Mouse (Mus musculus) G1E-ER4 (cell line): Measurements from ENCODE around the gene Mmp11. TPM values are rescaled to one million over a fixed set of nuclear protein-coding genes. Genes with fewer than 3 reads are reported as not detected.

Source experiments
- GATA1 ChIP-seq: IDR thresholded peaks from one replicate; pipeline ENCODE4 v1.8.0; 2012; ENCODE audit warnings: low read length, inconsistent platforms
- polyA plus RNA-seq: library from polyadenylated mRNA; stranded (reverse); fragments of >175 nt; gene quantifications from 2 replicates; pipeline ENCODE4 v1.2.3, GENCODE M21; 2012

The Mmp11 gene
- polyA plus RNA-seq, 1 experiment = 0.12 TPM

DNA sequence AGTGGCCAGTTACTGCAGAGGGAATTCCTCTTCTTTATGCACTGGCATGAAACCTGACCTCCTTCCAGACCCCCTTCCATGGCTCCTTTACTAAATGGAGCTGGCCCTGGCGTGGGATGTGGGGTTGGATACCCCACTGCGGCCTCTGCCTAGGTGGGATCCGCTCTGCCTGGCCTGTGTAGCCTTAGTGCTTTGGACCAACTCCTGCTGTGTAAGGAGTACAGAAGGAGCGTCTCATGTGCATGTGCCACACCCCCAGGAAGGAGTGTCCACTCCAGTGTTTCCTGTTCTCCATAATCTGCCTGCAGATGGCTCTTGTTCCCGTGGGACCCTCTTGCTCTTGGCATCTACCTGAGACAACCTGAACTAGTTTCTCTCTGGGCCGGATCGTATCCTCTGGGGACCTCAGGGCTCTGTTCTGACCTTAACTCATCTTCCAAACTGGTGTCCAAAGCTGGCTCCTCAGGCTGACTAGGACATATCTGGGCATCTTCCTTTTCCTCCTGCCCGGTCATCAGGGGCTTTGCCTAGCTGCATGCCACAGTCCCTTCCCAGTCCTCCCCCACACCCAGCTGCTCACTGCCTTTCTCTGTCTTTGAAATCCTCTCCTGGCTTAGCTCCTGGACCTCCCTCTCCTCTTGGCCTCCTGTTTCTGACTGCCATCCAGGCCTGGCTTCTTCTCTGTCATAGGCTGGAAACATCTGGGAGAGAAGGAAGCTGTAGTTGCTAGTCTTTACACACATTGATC is 46.7 kb downstream of the Mmp11 start:
- TF ChIP-seq GATA1 = no peak

- TF ChIP-seq GATA1 = no peak
Measured at GRCm38 (mm10) chr10:75884742-75885141, 51.6 kb downstream of the Mmp11 start.

- no peak for TF ChIP-seq GATA1
Measured at GRCm38 (mm10) chr10:75883232-75883552, 53.1 kb downstream of the Mmp11 start.

- no peak for TF ChIP-seq GATA1
Measured at GRCm38 (mm10) chr10:75882433-75883231, 53.7 kb downstream of the Mmp11 start.

- TF ChIP-seq GATA1 = no peak
Measured at GRCm38 (mm10) chr10:75881578-75882432, 54.5 kb downstream of the Mmp11 start.

- no peak for TF ChIP-seq GATA1
Measured at GRCm38 (mm10) chr10:75880771-75881577, 55.3 kb downstream of the Mmp11 start.

DNA sequence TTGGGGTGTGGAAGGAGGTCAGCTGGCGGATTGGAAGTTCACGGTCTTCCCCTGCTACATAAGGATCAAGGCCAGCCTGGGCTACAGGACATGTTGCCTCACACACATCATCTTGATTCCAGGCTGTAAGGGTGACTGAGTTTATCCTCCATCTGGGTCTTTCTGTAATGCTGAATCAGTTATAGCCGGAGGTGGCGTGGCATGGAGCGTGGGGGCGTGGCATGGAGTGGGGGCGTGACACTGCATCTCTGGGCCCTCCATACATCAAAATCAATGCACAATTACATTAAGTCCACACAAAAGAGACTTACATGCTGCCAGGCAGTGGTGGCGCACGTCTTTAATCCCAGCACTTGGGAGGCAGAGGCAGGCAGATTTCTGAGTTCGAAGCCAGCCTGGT is 55.9 kb downstream of the Mmp11 start:
- TF ChIP-seq GATA1 = no peak

GRCm38 (mm10) chr10:75878836-75879235 is 57.5 kb downstream of the Mmp11 start:
- TF ChIP-seq GATA1 = no peak

- TF ChIP-seq GATA1 = no peak
Measured at GRCm38 (mm10) chr10:75873543-75874170, 62.6 kb downstream of the Mmp11 start.

Other genes starting within 250 kb of the Mmp11 start
- gene Cabin1, start 172.2 kb downstream of the Mmp11 start, polyA plus RNA-seq = 64.0 and 70.9 TPM in 2 replicates
- gene Ddt, start 163.1 kb downstream of the Mmp11 start, polyA plus RNA-seq = 66.4 and 68.5 TPM in 2 replicates
- gene Gm20441, start 155.5 kb downstream of the Mmp11 start, polyA plus RNA-seq = not detected in 2 replicates
- gene Gstt3, start 155.1 kb downstream of the Mmp11 start, polyA plus RNA-seq = 0.25 and 0.31 TPM in 2 replicates
- not detected in 2 replicates for gene Gstt1, start 137.9 kb downstream of the Mmp11 start, polyA plus RNA-seq
- gene Gstt4, start 114.0 kb downstream of the Mmp11 start, polyA plus RNA-seq = not detected in 2 replicates
- gene Gstt2, start 99.1 kb downstream of the Mmp11 start, polyA plus RNA-seq = 7.3 and 8.5 TPM in 2 replicates
- 3,863 and 3,963 TPM in 2 replicates for gene Mif, start 76.3 kb downstream of the Mmp11 start, polyA plus RNA-seq
- gene Derl3, start 43.1 kb downstream of the Mmp11 start, polyA plus RNA-seq = 0.27 and 0.36 TPM in 2 replicates
- gene Smarcb1, start 14.9 kb downstream of the Mmp11 start, polyA plus RNA-seq = 253 and 299 TPM in 2 replicates
- gene Chchd10, start 3.4 kb downstream of the Mmp11 start, polyA plus RNA-seq = 585 and 819 TPM in 2 replicates
- gene Gm867, start 4.2 kb upstream of the Mmp11 start, polyA plus RNA-seq = not detected in 2 replicates
- gene Vpreb3, start 6.6 kb upstream of the Mmp11 start, polyA plus RNA-seq = not detected in 2 replicates
- gene Gm5134, start 18.0 kb upstream of the Mmp11 start, polyA plus RNA-seq = not detected in 2 replicates
- 7.0 and 8.8 TPM in 2 replicates for gene Zfp280b, start 96.2 kb upstream of the Mmp11 start, polyA plus RNA-seq
- gene Slc5a4b, start 174.5 kb upstream of the Mmp11 start, polyA plus RNA-seq = not detected in 2 replicates
- not detected in 2 replicates for gene Slc5a4a, start 211.0 kb upstream of the Mmp11 start, polyA plus RNA-seq